Mouse (Mus musculus) right cerebral cortex, adult 18-20 months (tissue): ENCODE measurements around the gene Gm4836.
"Not testable (repeated sequence)": the region's sequence is repeated elsewhere in the genome, so short reads cannot be mapped to it uniquely, and the experiment has no call there.

Source experiments
- DNase-seq: peaks from one replicate; pipeline ENCODE4 v3.0.0; 2022; ENCODE audit warnings: mixed read lengths

The Gm4836 gene

DNA sequence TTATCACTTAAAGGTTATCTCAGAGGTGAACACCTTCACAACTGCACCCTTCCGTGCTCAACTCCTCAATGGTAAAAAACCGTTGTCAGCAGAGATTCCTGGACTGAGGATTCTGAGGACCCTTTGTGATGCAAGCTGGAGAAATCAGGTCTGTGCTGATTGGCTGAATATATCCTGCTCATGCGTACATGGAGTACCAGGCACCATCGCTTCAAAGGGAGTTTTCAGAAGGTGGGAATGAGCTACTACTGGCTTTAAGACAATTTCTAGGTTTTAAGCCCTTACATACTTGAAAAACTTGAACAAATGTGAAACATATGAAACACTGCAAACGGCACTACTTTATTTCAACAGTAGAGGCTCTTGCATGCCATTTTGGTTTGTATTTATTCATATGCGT is at the start of gene Gm4836:
Gene Gm4836, minus strand, starts transcription at position 101 of the 400 bp plus-strand sequence.
- DNase-seq: not testable (repeated sequence)
